Comparison of ENCODE assay signal across 16 mouse cellular contexts in genomic region chr11:60843412-60843811, GRCm38 (mm10).
"Had no signal": no experiment of that assay in that cellular context is flagged by ENCODE, and none has a peak within 500 bp of the region (broad histone marks: within the 10 kb centered on the region; RNA-seq: fewer than 3 reads in every experiment).

No protein-coding gene starts in this region.

- H3K27ac ChIP-seq: neural tube, embryonic 13.5 days; neural tube, embryonic 15.5 days; stomach, embryonic 15.5 days; stomach, postnatal 0 days had no signal

- H3K4me2 ChIP-seq: neural tube, embryonic 13.5 days; neural tube, embryonic 15.5 days; stomach, embryonic 15.5 days had no signal

- H3K27me3 ChIP-seq: neural tube, embryonic 13.5 days; neural tube, embryonic 15.5 days; stomach, embryonic 15.5 days had no signal

- H3K4me3 ChIP-seq: neural tube, embryonic 13.5 days; neural tube, embryonic 15.5 days; stomach, embryonic 15.5 days had no signal

- H3K4me1 ChIP-seq: neural tube, embryonic 13.5 days; neural tube, embryonic 15.5 days; stomach, embryonic 15.5 days had no signal

- DNase-seq: retina, postnatal 1 day; right cerebral cortex, adult 18-20 months; right cerebral cortex, postnatal 14 days; right cerebral cortex, postnatal 25 days; right cerebral cortex, postnatal 4 days; spleen, adult 18-20 months; thymus, adult 18-20 months; thymus, adult 2 months; thymus, postnatal 14 days; thymus, postnatal 25 days; thymus, postnatal 36 days; thymus, postnatal 4 days had no signal
